Mouse (Mus musculus): ENCODE data around the gene Gm49394. TPM values are rescaled to one million over a fixed set of nuclear protein-coding genes. Genes with fewer than 3 reads are reported as not detected.

Gm49394 gene
- polyA plus RNA-seq, 1 experiment from 2014 or later = not detected

DNA sequence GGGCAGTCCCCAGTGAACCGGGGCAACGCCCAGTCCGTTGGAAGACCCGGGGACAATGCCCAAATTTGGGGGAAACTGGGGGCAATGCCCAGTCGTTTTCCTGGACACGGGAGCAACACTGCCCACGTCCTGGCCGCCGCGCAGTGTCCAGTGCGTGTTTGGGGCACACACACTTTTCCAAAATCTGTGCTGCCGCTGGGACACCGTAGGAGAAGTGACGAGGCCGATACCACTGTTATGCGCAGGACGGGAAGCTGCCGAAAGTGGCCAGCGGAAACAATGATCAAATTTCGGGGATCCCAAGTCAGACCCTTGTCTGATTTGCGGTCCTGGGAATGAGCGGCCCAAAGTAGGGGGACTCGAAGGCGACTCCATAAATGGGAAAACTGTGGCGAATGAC lies 8.7 kb downstream of the Gm49394 start:
- H3K27me3 ChIP-seq (ENCODE audit: control insufficient read depth, insufficient read depth, low read length) = peaks cover 96% of the 10 kb centered on the region
- H3K9me3 ChIP-seq (ENCODE audit: control insufficient read depth, low read length) = no peaks in the 10 kb centered on the region
- no peaks in the 10 kb centered on the region for H3K36me3 ChIP-seq (ENCODE audit: control insufficient read depth, insufficient read depth, low read length)
- H3K9ac ChIP-seq (ENCODE audit: low read length) = no peak overlapping the region
- WGBS = under 1% methylated on average over 25 of the region's 25 CpGs
- peak overlapping the region; percentile 43; the same call in 1 of the 2 replicates for H3K4me2 ChIP-seq
- peak overlapping the region; percentile 31 for H3K4me3 ChIP-seq (ENCODE audit: low read depth, low read length)
- peaks cover 17% of the 10 kb centered on the region for H3K4me1 ChIP-seq (ENCODE audit: control insufficient read depth, insufficient read depth, low read length)
- H3K27ac ChIP-seq (ENCODE audit: low read depth, low read length) = no peak overlapping the region
- DNase-seq (ENCODE audit: low spot score, missing footprints) = peak; percentile 96
- ATAC-seq (ENCODE audit: low FRiP score) = no peak

DNA sequence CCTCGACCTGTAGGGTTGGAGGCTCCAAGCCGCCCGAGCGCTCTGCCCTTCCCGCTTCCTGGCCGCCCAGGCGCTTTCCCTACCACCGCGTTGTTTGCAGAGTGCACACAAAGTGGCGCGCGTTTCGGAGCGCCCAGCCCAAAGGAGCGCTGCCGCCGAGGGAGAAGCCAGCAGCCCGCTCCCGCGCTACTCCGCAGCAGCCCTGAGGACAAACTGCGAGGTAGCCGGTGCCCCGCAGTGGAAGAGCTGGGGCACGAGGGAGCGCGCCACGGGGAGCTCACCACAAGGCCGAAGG lies 9.1 kb downstream of the Gm49394 start:
- Histone ChIP-seq H3K27ac (ENCODE audit: low read depth, low read length) (no peak overlapping the region), H3K4me3 (ENCODE audit: low read depth, low read length) (peak overlapping the region; percentile 31), H3K9me3 (ENCODE audit: control insufficient read depth, low read length) (no peaks in the 10 kb centered on the region), H3K36me3 (ENCODE audit: control insufficient read depth, insufficient read depth, low read length) (no peaks in the 10 kb centered on the region), H3K4me1 (ENCODE audit: control insufficient read depth, insufficient read depth, low read length) (peaks cover 17% of the 10 kb centered on the region), H3K27me3 (ENCODE audit: control insufficient read depth, insufficient read depth, low read length) (peaks cover 96% of the 10 kb centered on the region), H3K9ac (ENCODE audit: low read length) (peak overlapping the region; percentile 14; the same call in 1 of the 2 replicates), H3K4me2 (peak overlapping the region; percentile 43)
- DNase-seq (ENCODE audit: low spot score, missing footprints) = peak; percentile 97
- ATAC-seq (ENCODE audit: low FRiP score) = no peak
- WGBS = under 1% methylated on average over 29 of the region's 29 CpGs

DNA sequence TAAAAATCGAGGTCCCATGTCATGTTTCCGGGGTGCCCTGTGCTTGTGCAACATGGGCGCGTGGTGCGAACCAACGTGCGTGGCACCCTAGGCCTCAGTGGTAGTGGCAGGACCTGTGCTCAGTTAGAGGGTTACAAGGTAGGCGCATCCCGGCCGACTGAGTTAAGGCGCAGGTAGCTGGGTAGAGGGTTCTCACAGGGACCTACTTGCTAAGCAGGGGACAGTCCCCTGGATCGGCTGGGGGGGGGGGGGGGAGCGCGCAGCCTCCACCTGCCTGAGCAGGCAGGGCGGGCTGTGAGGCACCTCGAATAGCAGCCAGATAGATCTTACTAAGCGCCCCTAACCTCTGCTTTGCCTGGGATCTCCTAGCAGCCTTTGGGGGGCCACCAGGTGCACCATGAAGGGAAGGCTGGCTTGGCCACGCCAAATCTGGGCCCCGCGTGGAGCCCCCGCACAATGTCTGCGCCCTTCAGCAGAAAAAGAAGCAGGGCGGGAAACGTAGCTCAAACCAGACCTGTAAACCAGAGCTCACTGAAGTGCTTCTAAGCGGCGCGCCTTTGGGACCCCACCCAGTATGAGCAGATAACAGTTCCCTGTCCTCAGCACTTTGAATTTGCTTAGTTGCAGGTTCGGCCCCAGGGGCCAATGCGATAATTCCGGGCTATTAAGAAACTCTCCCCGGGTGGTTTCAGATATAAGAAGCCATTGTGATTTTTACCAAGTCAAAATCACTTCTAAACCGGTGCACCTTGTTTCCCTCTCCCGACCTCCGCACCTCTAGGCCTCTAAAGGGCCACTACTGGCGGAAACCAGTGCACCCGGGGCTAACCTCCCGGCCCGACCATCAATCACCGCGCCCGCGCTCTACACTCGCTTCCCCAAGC lies 9.7 kb downstream of the Gm49394 start:
- Histone ChIP-seq H3K4me3 (ENCODE audit: low read depth, low read length) (peak overlapping the region; percentile 31), H3K4me1 (ENCODE audit: control insufficient read depth, insufficient read depth, low read length) (peaks cover 17% of the 10 kb centered on the region), H3K27ac (ENCODE audit: low read depth, low read length) (no peak overlapping the region), H3K4me2 (peak overlapping the region; percentile 43), H3K9me3 (ENCODE audit: control insufficient read depth, low read length) (no peaks in the 10 kb centered on the region), H3K27me3 (ENCODE audit: control insufficient read depth, insufficient read depth, low read length) (peaks cover 96% of the 10 kb centered on the region), H3K9ac (ENCODE audit: low read length) (no peak overlapping the region; the same call in 1 of the 2 replicates), H3K36me3 (ENCODE audit: control insufficient read depth, insufficient read depth, low read length) (no peaks in the 10 kb centered on the region)
- DNase-seq (ENCODE audit: low spot score, missing footprints) = peak; percentile 95
- ATAC-seq (ENCODE audit: low FRiP score) = peak; percentile 28; the same call in 1 of the 2 replicates
- under 1% methylated on average over 42 of the region's 43 CpGs for WGBS

DNA sequence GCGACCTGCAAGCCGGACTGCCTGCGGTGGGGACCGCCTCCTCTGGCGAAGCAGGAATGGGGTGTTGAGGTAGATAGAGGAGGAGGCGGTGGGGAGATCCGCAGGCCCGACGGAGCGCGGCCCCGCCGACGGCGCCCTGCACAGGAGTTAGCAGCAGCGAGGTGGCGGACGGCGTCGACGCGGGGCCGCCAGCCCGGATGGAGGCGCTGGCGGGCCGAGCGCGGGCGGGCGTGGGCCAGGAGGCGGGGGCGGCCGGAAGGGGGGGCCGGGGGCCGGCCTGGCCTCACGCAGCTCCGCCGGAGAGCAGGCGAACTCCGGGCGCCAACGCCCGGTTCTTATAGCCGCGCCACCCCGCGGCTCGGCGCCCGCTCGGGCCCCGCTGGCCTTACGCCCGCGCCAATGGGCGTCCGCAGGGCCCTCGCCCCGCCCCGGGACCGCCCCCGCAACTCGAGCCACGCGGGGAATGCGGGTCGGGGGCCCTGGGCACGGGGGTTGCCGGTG lies 10.5 kb downstream of the Gm49394 start:
- H3K9ac ChIP-seq (ENCODE audit: low read length) = peak overlapping the region; percentile 4; the same call in 1 of the 2 replicates
- WGBS = under 1% methylated on average over 44 of the region's 70 CpGs
- H3K9me3 ChIP-seq (ENCODE audit: control insufficient read depth, low read length) = no peaks in the 10 kb centered on the region
- H3K27me3 ChIP-seq (ENCODE audit: control insufficient read depth, insufficient read depth, low read length) = peaks cover 96% of the 10 kb centered on the region
- H3K4me2 ChIP-seq = peak overlapping the region; percentile 42
- peak; percentile 61 for ATAC-seq (ENCODE audit: low FRiP score)
- peak overlapping the region; percentile 31 for H3K4me3 ChIP-seq (ENCODE audit: low read depth, low read length)
- DNase-seq (ENCODE audit: low spot score, missing footprints) = peak; percentile 91
- H3K36me3 ChIP-seq (ENCODE audit: control insufficient read depth, insufficient read depth, low read length) = no peaks in the 10 kb centered on the region
- H3K4me1 ChIP-seq (ENCODE audit: control insufficient read depth, insufficient read depth, low read length) = peaks cover 17% of the 10 kb centered on the region
- H3K27ac ChIP-seq (ENCODE audit: low read depth, low read length) = no peak overlapping the region

DNA sequence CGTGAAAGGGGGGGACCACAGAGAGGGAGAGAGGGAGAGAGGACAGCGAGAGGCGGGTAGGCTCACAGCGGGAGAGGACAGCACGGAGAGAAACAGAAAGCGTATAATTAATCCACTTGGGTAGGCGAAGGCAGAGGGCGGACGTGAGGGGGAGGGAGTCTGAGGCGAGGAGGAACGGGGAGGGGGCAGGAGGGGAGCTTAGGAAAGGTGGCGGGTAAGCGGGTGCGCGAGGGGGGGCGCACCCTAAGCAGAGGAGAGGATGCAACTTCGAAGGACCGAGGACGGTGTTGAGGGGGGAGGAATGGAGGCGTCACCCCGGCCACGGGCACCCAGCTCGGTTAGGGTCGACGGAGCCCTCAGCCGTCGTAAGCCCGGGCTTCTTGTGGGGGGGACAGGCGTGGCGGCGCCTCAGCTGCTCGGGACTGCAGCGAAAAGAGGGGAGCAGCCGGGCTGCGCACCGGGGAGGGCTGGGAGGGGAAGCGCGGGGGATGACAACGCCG lies 11.0 kb downstream of the Gm49394 start:
- H3K27ac ChIP-seq (ENCODE audit: low read depth, low read length) = no peak overlapping the region
- under 1% methylated on average over 39 of the region's 40 CpGs for WGBS

DNA sequence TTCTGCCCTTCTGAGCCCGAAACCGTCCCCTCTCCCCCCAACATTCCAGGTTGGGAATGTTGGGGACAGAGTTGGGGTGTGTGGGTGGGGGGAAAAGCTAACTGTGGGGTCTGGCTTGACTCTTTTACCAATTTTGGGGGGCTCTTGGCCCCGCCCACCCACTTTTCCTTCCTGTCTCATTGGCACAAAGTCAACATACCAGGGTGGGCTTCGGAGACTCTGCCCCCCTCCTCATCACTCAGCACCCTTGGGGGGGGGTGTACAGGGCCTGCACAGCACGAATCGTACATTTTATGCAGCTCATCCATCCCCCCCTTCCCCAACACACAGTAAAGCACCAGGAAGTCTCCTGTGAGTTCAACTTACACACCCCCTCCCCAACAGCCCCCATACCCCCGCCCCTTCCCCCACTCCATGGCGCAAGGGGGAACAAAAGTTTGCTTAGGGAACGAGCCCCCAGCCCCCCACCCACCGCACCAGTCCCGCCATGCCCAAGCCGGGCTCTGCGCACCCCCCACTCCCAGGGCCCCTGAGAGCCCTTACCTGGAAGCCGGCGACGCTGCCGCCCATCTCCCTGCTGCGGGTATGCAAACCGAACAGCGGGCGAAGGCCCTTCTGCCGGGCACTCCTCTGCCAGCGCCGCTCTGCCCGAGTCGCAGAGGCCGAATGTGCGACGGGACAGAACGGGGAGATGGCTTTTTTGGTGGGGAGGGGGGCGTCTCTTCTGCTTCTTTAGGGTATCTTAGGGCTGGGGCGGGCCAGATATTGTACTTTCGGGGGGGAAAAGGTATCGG lies 11.7 kb downstream of the Gm49394 start:
- peaks cover 17% of the 10 kb centered on the region for H3K4me1 ChIP-seq (ENCODE audit: control insufficient read depth, insufficient read depth, low read length)
- H3K9ac ChIP-seq (ENCODE audit: low read length) = no peak overlapping the region
- no peaks in the 10 kb centered on the region for H3K36me3 ChIP-seq (ENCODE audit: control insufficient read depth, insufficient read depth, low read length)
- peak; percentile 90 for DNase-seq (ENCODE audit: low spot score, missing footprints)
- H3K4me3 ChIP-seq (ENCODE audit: low read depth, low read length) = peak overlapping the region; percentile 31
- no peak for ATAC-seq (ENCODE audit: low FRiP score)
- H3K27me3 ChIP-seq (ENCODE audit: control insufficient read depth, insufficient read depth, low read length) = peaks cover 93% of the 10 kb centered on the region
- peak overlapping the region; percentile 42 for H3K4me2 ChIP-seq
- H3K9me3 ChIP-seq (ENCODE audit: control insufficient read depth, low read length) = no peaks in the 10 kb centered on the region
- no peak overlapping the region for H3K27ac ChIP-seq (ENCODE audit: low read depth, low read length)
- 1% methylated on average over 34 of the region's 34 CpGs for WGBS

More for the DNA sequence above, 11.0 kb downstream of the Gm49394 start:
- peak overlapping the region; percentile 31 for H3K4me3 ChIP-seq (ENCODE audit: low read depth, low read length)
- peak; percentile 93 for DNase-seq (ENCODE audit: low spot score, missing footprints)
- no peaks in the 10 kb centered on the region for H3K9me3 ChIP-seq (ENCODE audit: control insufficient read depth, low read length)
- H3K4me2 ChIP-seq = peak overlapping the region; percentile 42
- H3K4me1 ChIP-seq (ENCODE audit: control insufficient read depth, insufficient read depth, low read length) = peaks cover 17% of the 10 kb centered on the region
- peak; percentile 31; the same call in 1 of the 2 replicates for ATAC-seq (ENCODE audit: low FRiP score)
- peaks cover 96% of the 10 kb centered on the region for H3K27me3 ChIP-seq (ENCODE audit: control insufficient read depth, insufficient read depth, low read length)
- no peaks in the 10 kb centered on the region for H3K36me3 ChIP-seq (ENCODE audit: control insufficient read depth, insufficient read depth, low read length)
- no peak overlapping the region; the same call in 1 of the 2 replicates for H3K9ac ChIP-seq (ENCODE audit: low read length)

DNA sequence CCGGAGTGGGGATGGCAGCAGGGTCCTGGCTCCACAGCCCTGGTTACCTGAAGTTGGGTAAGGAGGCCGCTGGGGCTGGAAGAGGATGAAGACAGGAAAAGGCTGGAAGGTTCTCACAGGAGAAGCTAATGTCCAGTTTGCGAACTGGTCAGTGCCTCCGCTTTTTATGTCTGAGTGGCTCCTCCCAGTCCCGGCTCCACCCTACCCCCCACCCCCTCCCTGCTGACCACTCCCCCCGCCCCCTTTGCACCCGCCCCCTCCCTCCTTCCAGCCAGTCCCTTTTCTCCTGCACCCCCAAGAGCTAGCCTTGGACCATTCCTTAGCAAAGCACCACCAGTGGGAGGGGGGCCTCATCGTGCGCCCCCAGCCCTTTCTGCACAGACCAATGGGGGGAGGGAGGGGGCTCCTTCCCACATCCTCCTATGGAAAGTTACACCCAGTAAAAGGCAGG lies 12.4 kb downstream of the Gm49394 start:
- H3K4me1 ChIP-seq (ENCODE audit: control insufficient read depth, insufficient read depth, low read length) = peaks cover 17% of the 10 kb centered on the region
- H3K9ac ChIP-seq (ENCODE audit: low read length) = no peak overlapping the region
- H3K4me2 ChIP-seq = no peak overlapping the region
- peaks cover 89% of the 10 kb centered on the region for H3K27me3 ChIP-seq (ENCODE audit: control insufficient read depth, insufficient read depth, low read length)
- WGBS = 8% methylated on average over 7 of the region's 9 CpGs
- no peaks in the 10 kb centered on the region for H3K9me3 ChIP-seq (ENCODE audit: control insufficient read depth, low read length)
- H3K4me3 ChIP-seq (ENCODE audit: low read depth, low read length) = no peak overlapping the region
- ATAC-seq (ENCODE audit: low FRiP score) (no peak), DNase-seq (ENCODE audit: low spot score, missing footprints) (peak; percentile 88)
- H3K36me3 ChIP-seq (ENCODE audit: control insufficient read depth, insufficient read depth, low read length) = no peaks in the 10 kb centered on the region
- H3K27ac ChIP-seq (ENCODE audit: low read depth, low read length) = no peak overlapping the region

DNA sequence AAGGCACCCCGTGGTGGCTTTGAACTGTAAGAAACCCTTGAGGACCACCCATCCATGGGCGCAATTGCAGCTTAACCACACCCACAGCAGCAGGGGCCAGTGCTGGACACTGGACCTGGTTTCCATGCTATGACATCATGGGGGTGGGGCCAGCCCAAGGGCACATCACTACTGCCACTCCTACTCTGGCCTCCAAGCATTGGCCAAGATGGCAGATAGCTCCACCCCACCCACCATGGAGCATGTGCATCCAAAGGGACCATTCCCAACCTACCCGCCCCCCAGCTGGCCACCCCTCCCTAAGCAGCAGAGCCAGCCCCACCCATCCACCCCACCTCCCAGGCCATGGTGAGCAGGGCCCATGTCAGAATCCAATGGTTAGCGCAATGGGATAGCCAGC lies 13.7 kb downstream of the Gm49394 start:
- ATAC-seq (ENCODE audit: low FRiP score) = no peak
- H3K36me3 ChIP-seq (ENCODE audit: control insufficient read depth, insufficient read depth, low read length) = no peaks in the 10 kb centered on the region
- H3K4me1 ChIP-seq (ENCODE audit: control insufficient read depth, insufficient read depth, low read length) = peaks cover 17% of the 10 kb centered on the region
- H3K4me3 ChIP-seq (ENCODE audit: low read depth, low read length) = no peak overlapping the region
- H3K9ac ChIP-seq (ENCODE audit: low read length) = no peak overlapping the region
- no peak overlapping the region for H3K27ac ChIP-seq (ENCODE audit: low read depth, low read length)
- no peak for DNase-seq (ENCODE audit: low spot score, missing footprints)
- H3K9me3 ChIP-seq (ENCODE audit: control insufficient read depth, low read length) = no peaks in the 10 kb centered on the region
- peaks cover 80% of the 10 kb centered on the region for H3K27me3 ChIP-seq (ENCODE audit: control insufficient read depth, insufficient read depth, low read length)
- H3K4me2 ChIP-seq = no peak overlapping the region
- 36% methylated on average over 4 of the region's 4 CpGs for WGBS
